Mouse (Mus musculus): ENCODE measurements around the gene Hnrnpl. TPM values are rescaled to one million over a fixed set of nuclear protein-coding genes. Genes with fewer than 3 reads are reported as not detected.

The Hnrnpl gene
- total and polyA plus RNA-seq, 3 experiments, result 296 to 645 (median 371) TPM

GRCm38 (mm10) chr7:28802846-28803588, 5.3 kb upstream of the Hnrnpl start:
- no peak for DNase-seq (ENCODE audit: extremely low read depth)
- Histone ChIP-seq H3K9me3 (replicated peaks; ENCODE audit: low read length) (no peaks in the 10 kb centered on the region), H3K27me3 (replicated peaks) (no peaks in the 10 kb centered on the region), H3K4me3 (replicated peaks in 1 of 3; ENCODE audit: low read depth in 2 of 3, low read length in 2 of 3, poor library complexity in 1 of 3) (no peak overlapping the region), H3K36me3 (replicated peaks in 1 of 2; ENCODE audit: control insufficient read depth in 1 of 2, insufficient read depth in 1 of 2, low read length in 1 of 2) (peaks cover 15 to 25% of the 10 kb centered on the region in 2 experiments), H3K4me2 (ENCODE audit: insufficient read depth, low read depth, poor library complexity, severe bottlenecking) (peak overlapping the region; percentile 33), H3K79me2 (replicated peaks; ENCODE audit: control insufficient read depth, extremely low read depth, insufficient read depth, poor library complexity, severe bottlenecking) (no peaks in the 10 kb centered on the region; the same call in 1 of the 2 replicates), H3K9ac (ENCODE audit: insufficient read depth, low read depth) (no peak overlapping the region), H3K4me1 (ENCODE audit: control insufficient read depth in 1 of 2, insufficient read depth in 2 of 2) (peaks cover 11 to 41% of the 10 kb centered on the region in 2 experiments), H3K27ac (ENCODE audit: insufficient read depth, low read depth) (peak overlapping the region; percentile 52)
- dilution Hi-C loops (cut with MboI; ENCODE audit: extremely low pct_ligation_motif_present, extremely low pct_unique_long_range_greater_than_20kb, low sequenced_read_pairs), result no loop called here
- TF ChIP-seq IRF4 (IDR thresholded peaks at IDR 0.05; ENCODE audit: low read depth, low read length), result peak; percentile 7; the same call in 1 of the 2 replicates
- 0 out of 2 replicates have a peak, but pooled peaks have one; percentile 39 for TF ChIP-seq MYC (IDR thresholded peaks at IDR 0.05; ENCODE audit: low read depth, low read length)
- TF ChIP-seq CTCF (conservative IDR thresholded peaks at IDR 0.05 in 1 of 2, IDR thresholded peaks at IDR 0.05 in 1 of 2; ENCODE audit: low read depth in 2 of 2, low read length in 2 of 2), result no peak
- no peak for TF ChIP-seq ZKSCAN1 (IDR thresholded peaks at IDR 0.05; ENCODE audit: borderline replicate concordance, low read depth, low read length)
- peak; percentile 53 for TF ChIP-seq EP300 (IDR thresholded peaks at IDR 0.05; ENCODE audit: low read length)
- TF ChIP-seq ZC3H11A (IDR thresholded peaks at IDR 0.05; ENCODE audit: low read depth, low read length), result no peak
- no peak for TF ChIP-seq UBTF (IDR thresholded peaks at IDR 0.05; ENCODE audit: low read depth, low read length)
- TF ChIP-seq GABPA (IDR thresholded peaks at IDR 0.05; ENCODE audit: insufficient replicate concordance, low read depth, low read length), result no peak
- peak; percentile 33 for TF ChIP-seq ETS1 (conservative IDR thresholded peaks at IDR 0.05; ENCODE audit: low read depth, low read length)
- TF ChIP-seq TCF12 (IDR thresholded peaks at IDR 0.05; ENCODE audit: low read depth, low read length), result peak; percentile 31; the same call in 1 of the 2 replicates
- TF ChIP-seq BHLHE40 (IDR thresholded peaks at IDR 0.05; ENCODE audit: low read depth, low read length), result peak; percentile 90
- TF ChIP-seq SIN3A (IDR thresholded peaks at IDR 0.05; ENCODE audit: low read length), result peak; percentile 59; the same call in 1 of the 2 replicates
- TF ChIP-seq CHD2 (IDR thresholded peaks at IDR 0.05; ENCODE audit: low read length), result peak; percentile 17; the same call in 1 of the 2 replicates
- in situ Hi-C loops (cut with MboI; ENCODE audit: low pct_ligation_motif_present, low pct_unique_long_range_greater_than_20kb, low sequenced_read_pairs), result no loop called here

GRCm38 (mm10) chr7:28803756-28804155, 4.6 kb upstream of the Hnrnpl start:
- Histone ChIP-seq H3K27ac (ENCODE audit: insufficient read depth, low read depth) (peak overlapping the region; percentile 52), H3K9ac (ENCODE audit: insufficient read depth, low read depth) (no peak overlapping the region), H3K27me3 (replicated peaks) (no peaks in the 10 kb centered on the region), H3K4me2 (ENCODE audit: insufficient read depth, low read depth, poor library complexity, severe bottlenecking) (no peak overlapping the region), H3K9me3 (replicated peaks; ENCODE audit: low read length) (no peaks in the 10 kb centered on the region), H3K4me1 (ENCODE audit: control insufficient read depth in 1 of 2, insufficient read depth in 2 of 2) (peaks cover 11 to 41% of the 10 kb centered on the region in 2 experiments), H3K4me3 (replicated peaks in 1 of 3; ENCODE audit: low read depth in 2 of 3, low read length in 2 of 3, poor library complexity in 1 of 3) (no peak overlapping the region), H3K79me2 (replicated peaks; ENCODE audit: control insufficient read depth, extremely low read depth, insufficient read depth, poor library complexity, severe bottlenecking) (no peaks in the 10 kb centered on the region), H3K36me3 (replicated peaks in 1 of 2; ENCODE audit: control insufficient read depth in 1 of 2, insufficient read depth in 1 of 2, low read length in 1 of 2) (peaks cover 8 to 17% of the 10 kb centered on the region in 2 experiments)
- in situ Hi-C loops (cut with MboI; ENCODE audit: low pct_ligation_motif_present, low pct_unique_long_range_greater_than_20kb, low sequenced_read_pairs), result no loop called here
- DNase-seq (ENCODE audit: extremely low read depth), result no peak
- dilution Hi-C loops (cut with MboI; ENCODE audit: extremely low pct_ligation_motif_present, extremely low pct_unique_long_range_greater_than_20kb, low sequenced_read_pairs), result no loop called here
- TF ChIP-seq ETS1 (conservative IDR thresholded peaks at IDR 0.05; ENCODE audit: low read depth, low read length), result peak; percentile 12; the same call in 1 of the 2 replicates
- TF ChIP-seq NRF1 (IDR thresholded peaks at IDR 0.05; ENCODE audit: low read depth, low read length), result no peak

All from CH12.LX (cell line).